Mouse (Mus musculus) CH12.LX (cell line): Measurements from ENCODE around the gene St6galnac1. TPM values are rescaled to one million over a fixed set of nuclear protein-coding genes. Genes with fewer than 3 reads are reported as not detected.

Experiments used
- DNase-seq: peaks from one replicate; pipeline ENCODE4 v3.0.0-alpha.2; 2013; ENCODE audit errors: extremely low read depth
- H3K27ac ChIP-seq: 2 replicates; pipeline ENCODE4 v1.5.1; 2012; ENCODE audit warnings: low read depth, mild to moderate bottlenecking, control low read depth, moderate library complexity; ENCODE audit not compliant: insufficient read depth
- H3K27me3 ChIP-seq: replicated peaks from 2 replicates; pipeline ENCODE3; 2012; ENCODE audit warnings: inconsistent platforms
- H3K36me3 ChIP-seq, 2 experiments: replicated peaks in 1 of 2; 2 replicates each; pipeline versions ENCODE3 to v1.6.1; 2012; ENCODE audit warnings: inconsistent platforms in 1 of 2, low read length in 1 of 2, mild to moderate bottlenecking in 1 of 2, mixed read lengths in 1 of 2, moderate library complexity in 1 of 2; ENCODE audit not compliant: control insufficient read depth in 1 of 2, insufficient read depth in 1 of 2
- H3K4me1 ChIP-seq, 2 experiments: 2 replicates each; pipeline ENCODE4 v1.6.1; 2012; ENCODE audit warnings: inconsistent platforms in 1 of 2, moderate library complexity in 1 of 2; ENCODE audit not compliant: insufficient read depth in 2 of 2, control insufficient read depth in 1 of 2
- H3K4me2 ChIP-seq: 2 replicates; pipeline ENCODE4 v1.6.1; 2012; ENCODE audit warnings: low read depth, mild to moderate bottlenecking, control low read depth; ENCODE audit not compliant: poor library complexity, insufficient read depth, severe bottlenecking
- H3K4me3 ChIP-seq, 3 experiments: fragments of 150-350 bp in 1 of 3; sonication (generic) in 1 of 3; replicated peaks in 1 of 3; 2 replicates each; pipeline versions ENCODE3 to v1.5.1; 2011 to 2012; ENCODE audit warnings: low read depth in 2 of 3, low read length in 2 of 3, mild to moderate bottlenecking in 2 of 3, moderate library complexity in 2 of 3, control low read depth in 1 of 3, improper control_type of control experiment in 1 of 3, inconsistent platforms in 1 of 3, mixed read lengths in 1 of 3; ENCODE audit not compliant: poor library complexity in 1 of 3
- H3K79me2 ChIP-seq: replicated peaks from 2 replicates; pipeline ENCODE4 v1.6.1; 2012; ENCODE audit warnings: mild to moderate bottlenecking, moderate library complexity; ENCODE audit not compliant: control insufficient read depth, poor library complexity, insufficient read depth, severe bottlenecking; ENCODE audit errors: extremely low read depth
- H3K9ac ChIP-seq: 2 replicates; pipeline ENCODE4 v1.6.1; 2012; ENCODE audit warnings: low read depth, mild to moderate bottlenecking, control low read depth, moderate library complexity; ENCODE audit not compliant: insufficient read depth
- H3K9me3 ChIP-seq: replicated peaks from 2 replicates; pipeline ENCODE3; 2012; ENCODE audit warnings: low read length, inconsistent platforms, mixed read lengths
- BHLHE40 ChIP-seq: IDR thresholded peaks from 2 replicates; pipeline ENCODE4 v1.6.1; 2011; ENCODE audit warnings: mild to moderate bottlenecking, low read depth, low read length, improper control_type of control experiment
- CHD2 ChIP-seq: IDR thresholded peaks from 2 replicates; pipeline ENCODE4 v1.6.1; 2011; ENCODE audit warnings: low read length, improper control_type of control experiment
- CTCF ChIP-seq, 2 experiments: IDR thresholded peaks in 1 of 2; conservative IDR thresholded peaks in 1 of 2; 2 replicates each; pipeline ENCODE4 v1.5.1; 2011 to 2012; ENCODE audit warnings: low read depth in 2 of 2, low read length in 2 of 2, improper control_type of control experiment in 1 of 2, inconsistent platforms in 1 of 2, mild to moderate bottlenecking in 1 of 2, moderate library complexity in 1 of 2
- E2F4 ChIP-seq: IDR thresholded peaks from 2 replicates; pipeline ENCODE4 v1.6.1; 2011; ENCODE audit warnings: low read depth, low read length, improper control_type of control experiment; ENCODE audit not compliant: insufficient replicate concordance
- EP300 ChIP-seq: IDR thresholded peaks from 2 replicates; pipeline ENCODE4 v1.6.1; 2011; ENCODE audit warnings: low read length, improper control_type of control experiment
- ETS1 ChIP-seq: conservative IDR thresholded peaks from 2 replicates; pipeline ENCODE4 v1.6.1; 2012; ENCODE audit warnings: low read depth, mild to moderate bottlenecking, inconsistent platforms, low read length, improper control_type of control experiment, moderate library complexity
- GABPA ChIP-seq: IDR thresholded peaks from 2 replicates; pipeline ENCODE4 v1.6.1; 2012; ENCODE audit warnings: low read depth, low read length, improper control_type of control experiment, inconsistent platforms; ENCODE audit not compliant: insufficient replicate concordance
- HCFC1 ChIP-seq: IDR thresholded peaks from 2 replicates; pipeline ENCODE4 v1.6.1; 2012; ENCODE audit warnings: low read depth, mild to moderate bottlenecking, inconsistent platforms, low read length, improper control_type of control experiment
- IRF4 ChIP-seq: IDR thresholded peaks from 2 replicates; pipeline ENCODE4 v1.6.1; 2014; ENCODE audit warnings: low read depth, mild to moderate bottlenecking, inconsistent platforms, low read length, improper control_type of control experiment
- JUN ChIP-seq: IDR thresholded peaks from 2 replicates; pipeline ENCODE4 v1.6.1; 2011; ENCODE audit warnings: low read depth, mild to moderate bottlenecking, low read length, improper control_type of control experiment, moderate library complexity; ENCODE audit not compliant: insufficient read depth
- JUND ChIP-seq: conservative IDR thresholded peaks from 2 replicates; pipeline ENCODE4 v1.6.1; 2011; ENCODE audit warnings: low read depth, low read length, improper control_type of control experiment
- KAT2A ChIP-seq: IDR thresholded peaks from 2 replicates; pipeline ENCODE4 v1.6.1; 2012; ENCODE audit warnings: low read length, improper control_type of control experiment, inconsistent platforms; ENCODE audit not compliant: insufficient replicate concordance
- MAZ ChIP-seq: IDR thresholded peaks from 2 replicates; pipeline ENCODE4 v1.6.1; 2012; ENCODE audit warnings: low read depth, mild to moderate bottlenecking, inconsistent platforms, low read length, improper control_type of control experiment, moderate library complexity
- MXI1 ChIP-seq: IDR thresholded peaks from 2 replicates; pipeline ENCODE4 v1.6.1; 2011; ENCODE audit warnings: mild to moderate bottlenecking, low read depth, low read length, improper control_type of control experiment
- MYC ChIP-seq: IDR thresholded peaks from 2 replicates; pipeline ENCODE4 v1.6.1; 2011; ENCODE audit warnings: low read depth, mild to moderate bottlenecking, improper control_type of control experiment, low read length
- NELFE ChIP-seq: IDR thresholded peaks from 2 replicates; pipeline ENCODE4 v1.6.1; 2011; ENCODE audit warnings: low read depth, low read length, improper control_type of control experiment
- NRF1 ChIP-seq: IDR thresholded peaks from 2 replicates; pipeline ENCODE4 v1.6.1; 2014; ENCODE audit warnings: low read depth, mild to moderate bottlenecking, inconsistent platforms, low read length, improper control_type of control experiment, moderate library complexity
- PAX5 ChIP-seq: IDR thresholded peaks from 2 replicates; pipeline ENCODE4 v1.6.1; 2012; ENCODE audit warnings: low read length, inconsistent platforms, mixed read lengths
- RCOR1 ChIP-seq: conservative IDR thresholded peaks from 2 replicates; pipeline ENCODE4 v1.6.1; 2012; ENCODE audit warnings: low read depth, mild to moderate bottlenecking, inconsistent platforms, low read length, improper control_type of control experiment
- SIN3A ChIP-seq: IDR thresholded peaks from 2 replicates; pipeline ENCODE4 v1.6.1; 2012; ENCODE audit warnings: low read length, improper control_type of control experiment, inconsistent platforms
- SMC3 ChIP-seq: IDR thresholded peaks from 2 replicates; pipeline ENCODE4 v1.6.1; 2011; ENCODE audit warnings: low read depth, low read length, improper control_type of control experiment
- ZC3H11A ChIP-seq: IDR thresholded peaks from 2 replicates; pipeline ENCODE4 v1.6.1; 2012; ENCODE audit warnings: low read depth, mild to moderate bottlenecking, inconsistent platforms, low read length, improper control_type of control experiment
- ZKSCAN1 ChIP-seq: IDR thresholded peaks from 2 replicates; pipeline ENCODE4 v1.6.1; 2012; ENCODE audit warnings: low read depth, inconsistent platforms, low read length, improper control_type of control experiment, borderline replicate concordance
- ZNF384 ChIP-seq: IDR thresholded peaks from 2 replicates; pipeline ENCODE4 v1.6.1; 2012; ENCODE audit warnings: low read depth, low read length, improper control_type of control experiment, inconsistent platforms
- dilution Hi-C: fragments of 300-500 bp; cut with MboI; formaldehyde crosslinking; loops from 2 replicates; pipeline ENCODE4 v1.14.3; 2020; ENCODE audit warnings: low sequenced_read_pairs; ENCODE audit not compliant: extremely low pct_unique_long_range_greater_than_20kb, extremely low pct_ligation_motif_present
- in situ Hi-C: fragments of 300-500 bp; cut with MboI; formaldehyde crosslinking; loops from 3 replicates; pipeline ENCODE4 v1.14.3; 2019; ENCODE audit warnings: low sequenced_read_pairs, low pct_ligation_motif_present, low pct_unique_long_range_greater_than_20kb, mixed read lengths
- polyA plus RNA-seq: library from polyadenylated mRNA; unstranded; fragments of >175 nt; gene quantifications from 2 replicates; pipeline ENCODE4 v1.2.1, GENCODE M21; 2012; ENCODE audit warnings: low read depth; ENCODE audit not compliant: insufficient read length
- total RNA-seq, 2 experiments: library from RNA; depleted of rRNA; stranded (reverse); fragments of 300-350 nt in 1 of 2; fragments of >200 nt in 1 of 2; gene quantifications; 2 replicates each; pipeline ENCODE4 v1.2.3; 2012 to 2014

St6galnac1 gene
- total and polyA plus RNA-seq, 3 experiments, result not detected

- in situ Hi-C loops, result no loop called here
- H3K4me2 ChIP-seq, result no peak overlapping the region
- no peak overlapping the region for H3K9ac ChIP-seq
- H3K4me1 ChIP-seq, result no peaks in the 10 kb centered on the region
- no peaks in the 10 kb centered on the region for H3K36me3 ChIP-seq
- no peak overlapping the region for H3K4me3 ChIP-seq
- H3K79me2 ChIP-seq, result no peaks in the 10 kb centered on the region
- no peak for DNase-seq
- peaks cover 2% of the 10 kb centered on the region for H3K27me3 ChIP-seq
- H3K9me3 ChIP-seq, result peaks cover 2% of the 10 kb centered on the region
- no peak overlapping the region for H3K27ac ChIP-seq
- no peak for TF ChIP-seq HCFC1
- TF ChIP-seq SIN3A, result no peak
- TF ChIP-seq JUND, result no peak
- no peak for TF ChIP-seq MYC
- TF ChIP-seq MAZ, result no peak
- no peak for TF ChIP-seq EP300
- no peak for TF ChIP-seq ETS1
- TF ChIP-seq CTCF (conservative IDR thresholded peaks at IDR 0.05 in 1 of 2, IDR thresholded peaks at IDR 0.05 in 1 of 2; ENCODE audit: low read depth in 2 of 2, low read length in 2 of 2), result no peak
- no peak for TF ChIP-seq IRF4
- no peak for TF ChIP-seq NELFE
- no peak for TF ChIP-seq ZC3H11A
- no peak for TF ChIP-seq BHLHE40
- no peak for TF ChIP-seq PAX5
- no peak for TF ChIP-seq CHD2
- TF ChIP-seq GABPA, result no peak
- no peak for TF ChIP-seq MXI1
- no peak for TF ChIP-seq RCOR1
- no peak for TF ChIP-seq ZKSCAN1
- TF ChIP-seq NRF1, result no peak
- dilution Hi-C loops, result no loop called here
These were observed 10.4 kb downstream of the St6galnac1 start for GRCm38 (mm10) chr11:116764946-116765345.

- TF ChIP-seq BHLHE40, result no peak
- TF ChIP-seq SMC3, result no peak
- no peak for TF ChIP-seq CTCF (conservative IDR thresholded peaks at IDR 0.05 in 1 of 2, IDR thresholded peaks at IDR 0.05 in 1 of 2; ENCODE audit: low read depth in 2 of 2, low read length in 2 of 2)
- TF ChIP-seq E2F4, result no peak
- TF ChIP-seq MAZ, result no peak
- TF ChIP-seq KAT2A, result no peak
- TF ChIP-seq ZC3H11A, result no peak
- no peak for TF ChIP-seq ZKSCAN1
- no peak for TF ChIP-seq JUN
- no peak for TF ChIP-seq CHD2
- TF ChIP-seq ZNF384, result no peak
- TF ChIP-seq MXI1, result no peak
- TF ChIP-seq, all 38 proteins: peak for 0
- dilution Hi-C loops, result no loop called here
These were observed 11.0 kb downstream of the St6galnac1 start for GRCm38 (mm10) chr11:116764346-116764745.

More at GRCm38 (mm10) chr11:116764346-116764745, 11.0 kb downstream of the St6galnac1 start:
- no peaks in the 10 kb centered on the region for H3K79me2 ChIP-seq
- H3K9me3 ChIP-seq, result peaks cover 2% of the 10 kb centered on the region
- H3K36me3 ChIP-seq, result no peaks in the 10 kb centered on the region
- no peak overlapping the region for H3K9ac ChIP-seq
- in situ Hi-C loops, result no loop called here
- H3K27ac ChIP-seq, result no peak overlapping the region
- H3K4me1 ChIP-seq, result no peaks in the 10 kb centered on the region
- H3K27me3 ChIP-seq, result peaks cover 2% of the 10 kb centered on the region
- no peak for DNase-seq
- H3K4me2 ChIP-seq, result no peak overlapping the region
- no peak overlapping the region for H3K4me3 ChIP-seq
